ENCODE assay signal across 1 mouse cellular context in the genomic region with DNA sequence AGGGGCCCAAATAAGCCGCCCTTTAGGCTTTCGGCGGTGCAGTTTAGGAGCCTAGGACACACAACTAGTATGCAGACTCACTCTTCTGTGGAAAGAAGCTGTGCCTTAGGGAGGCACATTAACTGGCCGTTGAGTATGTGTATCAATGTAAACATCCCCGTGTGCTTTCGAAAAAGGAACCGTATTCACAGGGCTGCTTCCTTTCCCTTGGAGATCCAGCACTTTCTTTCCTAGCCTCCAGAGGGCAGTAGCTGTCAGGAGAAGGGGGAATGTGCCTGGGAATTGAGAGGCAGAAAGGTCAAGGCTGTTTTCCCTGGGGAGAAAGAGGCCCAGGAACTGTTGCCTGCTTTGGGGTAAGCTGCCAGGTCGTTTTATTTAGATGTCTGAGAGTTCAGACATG.
TF ChIP-seq lines count a peak whose summit lies in the region.

No protein-coding gene starts in this region.

TF ChIP-seq in CH12.LX, 34 proteins besides CTCF, POLR2A, EP300 and RAD21 (continued from another document):
- TF ChIP-seq NELFE (IDR thresholded peaks at IDR 0.05; ENCODE audit: low read depth, low read length) (peak; percentile 21; the same call in 1 of the 2 replicates), MAX (IDR thresholded peaks at IDR 0.05; ENCODE audit: low read length) (0 out of 2 replicates have a peak, but pooled peaks have one; percentile 17), ETS1 (conservative IDR thresholded peaks at IDR 0.05; ENCODE audit: low read depth, low read length) (peak; percentile 15; the same call in 1 of the 2 replicates), CHD1 (IDR thresholded peaks at IDR 0.05; ENCODE audit: low read depth, low read length) (no peak), USF1 (IDR thresholded peaks at IDR 0.05; ENCODE audit: low read depth, low read length) (no peak), MAFK (IDR thresholded peaks at IDR 0.05; ENCODE audit: insufficient replicate concordance, low read length) (no peak), HCFC1 (IDR thresholded peaks at IDR 0.05; ENCODE audit: low read depth, low read length) (no peak), TBP (conservative IDR thresholded peaks at IDR 0.05; ENCODE audit: low read depth, low read length) (no peak), UBTF (IDR thresholded peaks at IDR 0.05; ENCODE audit: low read depth, low read length) (no peak)
